Mouse (Mus musculus): Measurements from ENCODE around the gene Gm43518. TPM values are rescaled to one million over a fixed set of nuclear protein-coding genes. Genes with fewer than 3 reads are reported as not detected.
A peak's percentile ranks its signal among the peaks of the same experiment; 100 is the strongest.

The Gm43518 gene
- polyA plus RNA-seq, 1 experiment from 2014 or later = 2.8 TPM

DNA sequence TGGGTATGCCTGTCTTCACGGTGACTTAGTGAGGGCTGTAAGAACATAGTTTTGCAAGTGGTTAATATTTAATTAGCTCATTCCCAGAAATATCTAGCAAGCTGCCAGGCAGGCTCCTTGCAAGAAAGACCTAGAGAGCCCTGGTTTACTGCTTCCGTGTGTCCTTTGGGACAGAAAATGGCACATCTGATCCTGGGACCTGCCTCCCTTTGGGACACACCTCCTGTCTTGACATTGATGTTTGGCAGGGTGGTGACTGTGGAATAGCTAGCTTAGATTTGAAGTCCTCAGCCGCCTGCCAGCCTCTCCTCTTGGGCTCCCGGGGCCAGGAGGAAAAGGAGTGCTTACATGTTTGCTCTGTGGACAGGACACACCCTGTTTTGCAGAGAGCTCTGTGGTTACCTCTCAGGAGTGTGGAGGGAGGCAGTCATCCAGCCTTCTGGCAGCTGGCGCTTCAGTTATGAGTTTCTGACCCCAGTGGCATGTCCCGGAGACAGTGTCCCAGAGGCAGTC is 48.5 kb downstream of the Gm43518 start:
- Histone ChIP-seq H3K4me2 (peak overlapping the region; percentile 95), H3K4me1 (replicated peaks; ENCODE audit: control insufficient read depth, insufficient read depth, low read length) (peaks cover 7% of the 10 kb centered on the region; the same call in 1 of the 2 replicates), H3K9ac (ENCODE audit: low read depth, low read length) (no peak overlapping the region), H3K27ac (ENCODE audit: low read depth, low read length) (no peak overlapping the region), H3K36me3 (ENCODE audit: control insufficient read depth, insufficient read depth, low read length) (no peaks in the 10 kb centered on the region), H3K9me3 (ENCODE audit: control insufficient read depth, low read length) (no peaks in the 10 kb centered on the region), H3K4me3 (ENCODE audit: low read depth, low read length) (peak overlapping the region; percentile 76), H3K27me3 (replicated peaks; ENCODE audit: control insufficient read depth, insufficient read depth, low read length) (peaks cover 2% of the 10 kb centered on the region; the same call in 1 of the 2 replicates)
- no peak for DNase-seq (ENCODE audit: low spot score)
- 58% methylated on average over 6 of the region's 6 CpGs for WGBS
- no peak for ATAC-seq (replicated peaks; ENCODE audit: low FRiP score)

DNA sequence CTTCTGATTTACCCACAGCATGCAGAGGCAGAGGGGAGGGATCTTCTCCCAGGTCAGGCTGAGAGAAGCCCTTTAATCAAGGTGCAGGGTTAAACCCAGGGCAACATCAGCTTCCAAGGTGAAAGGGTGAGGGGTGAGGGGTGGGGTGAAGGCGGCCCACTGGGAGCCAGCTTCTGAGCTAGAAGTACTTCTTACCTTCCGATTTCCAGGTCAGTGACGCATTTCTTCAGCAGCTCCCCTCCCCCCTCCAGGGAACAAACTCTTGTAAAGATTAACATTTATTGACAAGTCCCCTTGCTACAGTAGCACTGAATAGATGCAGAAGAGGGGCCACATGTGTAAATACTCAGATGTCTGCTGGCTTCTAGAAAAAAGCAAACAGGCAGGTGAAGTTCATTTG is 50.0 kb downstream of the Gm43518 start:
- ATAC-seq (replicated peaks; ENCODE audit: low FRiP score) (no peak), DNase-seq (ENCODE audit: low spot score) (no peak)
- Histone ChIP-seq H3K27ac (ENCODE audit: low read depth, low read length) (0 out of 2 replicates have a peak overlapping the region, but pooled peaks have one; percentile 26), H3K4me2 (peak overlapping the region; percentile 95), H3K9ac (ENCODE audit: low read depth, low read length) (no peak overlapping the region), H3K27me3 (replicated peaks; ENCODE audit: control insufficient read depth, insufficient read depth, low read length) (peaks cover 2% of the 10 kb centered on the region; the same call in 1 of the 2 replicates), H3K4me1 (replicated peaks; ENCODE audit: control insufficient read depth, insufficient read depth, low read length) (peaks cover 10% of the 10 kb centered on the region), H3K4me3 (ENCODE audit: low read depth, low read length) (no peak overlapping the region), H3K36me3 (ENCODE audit: control insufficient read depth, insufficient read depth, low read length) (no peaks in the 10 kb centered on the region), H3K9me3 (ENCODE audit: control insufficient read depth, low read length) (no peaks in the 10 kb centered on the region)
- 55% methylated on average over 3 of the region's 3 CpGs for WGBS

DNA sequence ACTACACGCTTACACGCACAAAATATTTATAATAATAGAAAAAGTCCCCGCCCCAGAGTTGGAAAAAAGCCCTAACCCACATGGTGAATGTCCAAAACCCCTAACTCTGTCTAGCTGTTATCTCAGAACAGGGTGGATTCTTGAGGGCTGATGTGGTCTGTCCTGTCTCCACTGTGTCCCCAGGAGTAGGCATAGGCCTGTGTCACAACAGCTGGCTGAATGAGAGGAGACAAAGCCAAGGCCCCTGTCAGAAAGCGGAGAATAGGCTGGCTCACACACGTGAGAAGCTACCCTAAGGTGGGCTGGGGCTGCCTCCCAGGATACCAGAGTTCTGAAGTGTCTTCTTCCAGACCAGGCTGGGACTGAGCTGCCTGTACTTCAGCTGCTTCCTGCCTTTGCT is 50.9 kb downstream of the Gm43518 start:
- 79% methylated on average over 5 of the region's 5 CpGs for WGBS
- H3K27ac ChIP-seq (ENCODE audit: low read depth, low read length) = no peak overlapping the region
- H3K9me3 ChIP-seq (ENCODE audit: control insufficient read depth, low read length) = no peaks in the 10 kb centered on the region

DNA sequence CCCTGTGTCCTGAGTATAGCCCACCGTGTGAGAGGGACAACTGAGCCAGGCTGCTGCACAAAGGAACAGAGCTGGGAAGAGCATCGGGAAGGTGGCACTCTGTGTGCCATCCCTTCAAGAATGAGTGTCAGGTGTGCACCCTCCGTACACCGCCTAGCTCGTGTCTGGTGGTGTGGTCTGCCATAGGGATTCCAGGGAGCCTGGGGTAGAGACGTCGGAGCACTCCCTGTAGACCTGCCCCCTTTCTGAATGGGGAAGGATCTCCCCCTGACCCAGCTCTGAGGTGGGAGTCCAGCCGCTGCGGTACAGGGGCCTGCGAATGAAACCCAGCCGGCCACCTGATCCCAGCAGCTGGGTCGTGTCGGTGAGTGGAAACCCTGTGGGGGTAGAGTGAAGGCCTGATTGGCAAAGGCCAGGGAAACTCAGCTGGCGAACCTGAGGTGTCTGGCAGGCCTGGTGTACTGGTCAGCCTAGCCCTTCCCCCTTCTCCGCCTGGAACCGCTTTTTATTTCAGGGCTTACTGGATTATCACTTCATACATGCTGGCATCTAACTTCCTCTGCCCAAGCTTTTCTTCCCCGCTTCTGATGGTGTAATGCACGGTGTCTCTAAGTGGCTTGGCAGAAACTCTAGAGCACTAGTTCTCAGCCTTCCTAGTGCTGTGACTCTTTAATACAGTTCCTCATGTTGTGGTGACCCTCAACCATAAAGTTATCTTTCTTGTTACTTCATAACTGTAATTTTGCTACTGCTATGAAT is 52.2 kb downstream of the Gm43518 start:
- WGBS = 73% methylated on average over 18 of the region's 18 CpGs
- ATAC-seq (replicated peaks; ENCODE audit: low FRiP score) = no peak

More for the DNA sequence above, 50.9 kb downstream of the Gm43518 start:
- H3K4me1 ChIP-seq (replicated peaks; ENCODE audit: control insufficient read depth, insufficient read depth, low read length) = peaks cover 16% of the 10 kb centered on the region
- peaks cover 1% of the 10 kb centered on the region; the same call in 1 of the 2 replicates for H3K27me3 ChIP-seq (replicated peaks; ENCODE audit: control insufficient read depth, insufficient read depth, low read length)
- H3K9ac ChIP-seq (ENCODE audit: low read depth, low read length) = no peak overlapping the region
- DNase-seq (ENCODE audit: low spot score) (no peak), ATAC-seq (replicated peaks; ENCODE audit: low FRiP score) (no peak)
- H3K4me2 ChIP-seq = peak overlapping the region; percentile 44; the same call in 1 of the 2 replicates
- H3K4me3 ChIP-seq (ENCODE audit: low read depth, low read length) = no peak overlapping the region
- H3K36me3 ChIP-seq (ENCODE audit: control insufficient read depth, insufficient read depth, low read length) = no peaks in the 10 kb centered on the region

DNA sequence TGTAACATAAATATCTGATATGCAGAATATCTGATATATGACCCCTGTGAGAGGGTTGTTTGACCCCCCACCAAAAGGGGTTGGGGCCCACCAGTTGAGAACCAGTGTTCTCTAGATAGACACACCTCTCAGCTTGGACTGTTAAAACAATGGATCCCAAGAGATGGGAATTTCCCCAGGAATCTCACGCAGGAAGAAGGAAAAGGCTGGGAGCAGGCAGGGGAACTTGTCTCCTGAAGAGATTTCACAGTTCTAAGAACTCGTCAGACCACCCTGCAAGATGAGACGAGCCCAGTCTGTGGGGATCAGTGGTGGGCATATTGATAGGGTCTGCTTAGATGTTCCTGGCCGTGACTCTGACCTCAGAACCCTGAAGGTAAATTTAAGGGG is 52.8 kb downstream of the Gm43518 start:
- Histone ChIP-seq H3K4me2 (no peak overlapping the region), H3K27me3 (replicated peaks; ENCODE audit: control insufficient read depth, insufficient read depth, low read length) (no peaks in the 10 kb centered on the region), H3K36me3 (ENCODE audit: control insufficient read depth, insufficient read depth, low read length) (no peaks in the 10 kb centered on the region), H3K4me1 (replicated peaks; ENCODE audit: control insufficient read depth, insufficient read depth, low read length) (peaks cover 11% of the 10 kb centered on the region), H3K9me3 (ENCODE audit: control insufficient read depth, low read length) (no peaks in the 10 kb centered on the region), H3K4me3 (ENCODE audit: low read depth, low read length) (no peak overlapping the region), H3K27ac (ENCODE audit: low read depth, low read length) (no peak overlapping the region), H3K9ac (ENCODE audit: low read depth, low read length) (no peak overlapping the region)
- no peak for ATAC-seq (replicated peaks; ENCODE audit: low FRiP score)
- no peak for DNase-seq (ENCODE audit: low spot score)
- 56% methylated on average over 4 of the region's 4 CpGs for WGBS

More for the DNA sequence above, 52.2 kb downstream of the Gm43518 start:
- H3K27ac ChIP-seq (ENCODE audit: low read depth, low read length) = 0 out of 2 replicates have a peak overlapping the region, but pooled peaks have one; percentile 6
- H3K4me3 ChIP-seq (ENCODE audit: low read depth, low read length) = no peak overlapping the region
- H3K36me3 ChIP-seq (ENCODE audit: control insufficient read depth, insufficient read depth, low read length) = no peaks in the 10 kb centered on the region
- peaks cover 14% of the 10 kb centered on the region for H3K4me1 ChIP-seq (replicated peaks; ENCODE audit: control insufficient read depth, insufficient read depth, low read length)
- no peak overlapping the region for H3K4me2 ChIP-seq
- no peaks in the 10 kb centered on the region for H3K9me3 ChIP-seq (ENCODE audit: control insufficient read depth, low read length)
- H3K27me3 ChIP-seq (replicated peaks; ENCODE audit: control insufficient read depth, insufficient read depth, low read length) = no peaks in the 10 kb centered on the region; the same call in 1 of the 2 replicates
- H3K9ac ChIP-seq (ENCODE audit: low read depth, low read length) = no peak overlapping the region
- no peak for DNase-seq (ENCODE audit: low spot score)

DNA sequence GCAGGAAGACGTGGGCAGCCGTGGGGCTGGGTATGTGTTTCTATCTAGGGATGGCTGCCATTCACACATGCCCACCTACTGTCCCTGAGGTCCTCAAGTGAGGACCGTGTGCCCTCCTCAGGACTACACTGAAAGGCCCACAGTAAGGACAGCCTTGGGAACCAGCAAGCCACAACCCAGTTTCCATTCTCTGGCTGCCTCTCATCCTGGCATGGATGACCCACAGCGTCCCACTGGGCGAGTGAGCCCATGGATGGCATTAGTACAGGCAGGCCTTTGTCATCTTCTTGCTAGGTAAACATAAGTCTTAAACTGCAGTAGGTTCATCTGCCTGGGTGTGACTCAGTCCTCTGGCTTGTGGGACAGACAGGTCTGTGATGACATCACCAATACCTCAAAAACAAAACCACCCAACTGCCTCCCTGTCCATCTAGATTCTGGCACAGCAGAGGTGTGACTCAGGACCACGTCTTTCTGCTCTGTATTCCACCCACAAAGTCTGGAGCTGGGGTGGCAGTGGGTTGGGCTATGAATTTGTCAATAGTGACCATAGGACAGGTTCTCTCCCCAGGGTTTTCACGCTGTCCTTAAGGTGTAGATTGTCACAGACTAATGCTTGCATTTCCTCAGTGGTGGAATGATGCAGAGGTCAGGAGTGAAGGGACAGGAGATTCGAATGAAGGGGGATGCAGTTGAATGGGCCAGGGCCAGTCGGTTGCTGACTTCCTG is 53.5 kb downstream of the Gm43518 start:
- Histone ChIP-seq H3K9ac (ENCODE audit: low read depth, low read length) (no peak overlapping the region), H3K27ac (ENCODE audit: low read depth, low read length) (no peak overlapping the region), H3K4me1 (replicated peaks; ENCODE audit: control insufficient read depth, insufficient read depth, low read length) (peaks cover 11% of the 10 kb centered on the region), H3K4me3 (ENCODE audit: low read depth, low read length) (no peak overlapping the region), H3K36me3 (ENCODE audit: control insufficient read depth, insufficient read depth, low read length) (no peaks in the 10 kb centered on the region), H3K4me2 (no peak overlapping the region), H3K27me3 (replicated peaks; ENCODE audit: control insufficient read depth, insufficient read depth, low read length) (no peaks in the 10 kb centered on the region), H3K9me3 (ENCODE audit: control insufficient read depth, low read length) (no peaks in the 10 kb centered on the region)
- DNase-seq (ENCODE audit: low spot score) = no peak
- no peak for ATAC-seq (replicated peaks; ENCODE audit: low FRiP score)
- WGBS = 72% methylated on average over 9 of the region's 9 CpGs

DNA sequence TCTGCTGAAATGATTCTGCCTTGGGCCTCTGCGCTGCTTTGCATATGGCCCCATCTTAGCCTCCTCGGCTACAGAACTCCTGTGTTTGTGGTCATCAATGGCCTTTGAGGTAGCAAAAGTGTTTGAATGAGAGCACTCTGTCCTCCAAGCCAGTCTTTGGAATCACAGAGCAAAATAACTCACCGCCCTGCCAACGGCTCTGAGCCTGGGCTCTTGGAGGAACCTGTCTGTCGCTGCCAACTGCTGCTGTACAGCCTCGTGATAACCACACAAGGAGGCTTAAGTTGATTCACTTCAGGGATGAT is 54.0 kb downstream of the Gm43518 start:
- Histone ChIP-seq H3K36me3 (ENCODE audit: control insufficient read depth, insufficient read depth, low read length) (no peaks in the 10 kb centered on the region), H3K9ac (ENCODE audit: low read depth, low read length) (no peak overlapping the region), H3K27me3 (replicated peaks; ENCODE audit: control insufficient read depth, insufficient read depth, low read length) (no peaks in the 10 kb centered on the region), H3K4me3 (ENCODE audit: low read depth, low read length) (no peak overlapping the region), H3K4me1 (replicated peaks; ENCODE audit: control insufficient read depth, insufficient read depth, low read length) (peaks cover 11% of the 10 kb centered on the region), H3K4me2 (no peak overlapping the region), H3K9me3 (ENCODE audit: control insufficient read depth, low read length) (no peaks in the 10 kb centered on the region), H3K27ac (ENCODE audit: low read depth, low read length) (no peak overlapping the region)
- DNase-seq (ENCODE audit: low spot score) = no peak
- WGBS = 80% methylated on average over 6 of the region's 6 CpGs
- no peak for ATAC-seq (replicated peaks; ENCODE audit: low FRiP score)

DNA sequence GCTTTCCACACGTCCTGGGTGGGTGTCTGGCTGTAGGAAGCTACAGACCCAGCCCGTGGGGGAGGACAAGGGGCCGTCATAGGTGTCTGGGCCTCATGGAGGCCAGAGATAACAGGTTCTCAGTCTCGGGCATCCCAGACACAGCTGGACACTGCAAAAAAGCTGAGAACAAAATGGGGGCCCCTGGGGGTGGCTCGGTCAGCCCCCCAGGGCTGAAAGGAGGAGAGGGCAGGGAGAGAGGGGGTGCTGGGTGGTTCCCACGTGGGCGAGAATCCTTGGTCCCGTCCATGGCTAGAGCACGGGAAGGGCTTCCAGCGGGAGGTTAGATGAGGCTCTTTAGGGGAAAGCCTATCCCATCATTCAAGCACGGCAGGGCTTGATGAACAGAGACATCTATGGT is 55.6 kb downstream of the Gm43518 start:
- peaks cover 16% of the 10 kb centered on the region for H3K4me1 ChIP-seq (replicated peaks; ENCODE audit: control insufficient read depth, insufficient read depth, low read length)
- DNase-seq (ENCODE audit: low spot score) = no peak

More for the DNA sequence above, 55.6 kb downstream of the Gm43518 start:
- H3K27me3 ChIP-seq (replicated peaks; ENCODE audit: control insufficient read depth, insufficient read depth, low read length) = no peaks in the 10 kb centered on the region
- H3K9me3 ChIP-seq (ENCODE audit: control insufficient read depth, low read length) = no peaks in the 10 kb centered on the region
- no peak for ATAC-seq (replicated peaks; ENCODE audit: low FRiP score)
- H3K27ac ChIP-seq (ENCODE audit: low read depth, low read length) = no peak overlapping the region
- WGBS = 67% methylated on average over 11 of the region's 11 CpGs
- no peak overlapping the region for H3K4me3 ChIP-seq (ENCODE audit: low read depth, low read length)
- no peak overlapping the region for H3K9ac ChIP-seq (ENCODE audit: low read depth, low read length)
- no peaks in the 10 kb centered on the region for H3K36me3 ChIP-seq (ENCODE audit: control insufficient read depth, insufficient read depth, low read length)
- no peak overlapping the region for H3K4me2 ChIP-seq
